Mouse (Mus musculus) embryonic facial prominence, embryonic 15.5 days (tissue): Measurements from ENCODE around the gene Cdh20. TPM values are rescaled to one million over a fixed set of nuclear protein-coding genes. Genes with fewer than 3 reads are reported as not detected.

ENCODE experiments used
- ATAC-seq: fragments of 200-750 bp; cut with Nextera tagmentation; 2 replicates; pipeline ENCODE4 v1.8.0; 2017; ENCODE audit warnings: low read depth, moderate TSS enrichment; ENCODE audit not compliant: insufficient number of reproducible peaks, low FRiP score, low TSS enrichment
- H3K27ac ChIP-seq: fragments of 300-500 bp; sonication (generic); replicated peaks from 2 replicates; pipeline ENCODE4 v1.5.1; 2015; ENCODE audit warnings: mild to moderate bottlenecking, inconsistent platforms
- H3K27me3 ChIP-seq: fragments of 300-500 bp; sonication (generic); 2 replicates; pipeline ENCODE4 v1.6.1; 2015; ENCODE audit warnings: inconsistent platforms
- H3K36me3 ChIP-seq: fragments of 300-500 bp; sonication (generic); 2 replicates; pipeline ENCODE4 v1.6.1; 2015; ENCODE audit warnings: mild to moderate bottlenecking, inconsistent platforms
- H3K4me1 ChIP-seq: fragments of 300-500 bp; sonication (generic); 2 replicates; pipeline ENCODE4 v1.6.1; 2015; ENCODE audit warnings: inconsistent platforms
- H3K4me2 ChIP-seq: fragments of 300-500 bp; sonication (generic); replicated peaks from 2 replicates; pipeline ENCODE4 v1.6.1; 2015; ENCODE audit warnings: mild to moderate bottlenecking, inconsistent platforms
- H3K4me3 ChIP-seq: fragments of 300-500 bp; sonication (generic); replicated peaks from 2 replicates; pipeline ENCODE4 v1.5.1; 2015; ENCODE audit warnings: mild to moderate bottlenecking, inconsistent platforms
- H3K9ac ChIP-seq: fragments of 300-500 bp; sonication (generic); 2 replicates; pipeline ENCODE4 v1.6.1; 2015; ENCODE audit warnings: inconsistent platforms
- H3K9me3 ChIP-seq: fragments of 300-500 bp; sonication (generic); replicated peaks from 2 replicates; pipeline ENCODE4 v1.6.1; 2016; ENCODE audit warnings: inconsistent platforms
- WGBS: fragments of 180-500 bp; shearing (Covaris S2); methylation state at CpG from one replicate; pipeline ENCODE4 v1.1.7; 2015; 5-methylcytosine and 5-hydroxymethylcytosine counted together
- polyA plus RNA-seq: library from polyadenylated mRNA; unstranded; fragments of >200 nt; fragmentation: Nextera tagmentation; extraction: Ambion mirVana; gene quantifications from 2 replicates; pipeline ENCODE4 v1.2.1, GENCODE M21; 2015

Cdh20 gene
- polyA plus RNA-seq, 1 experiment from 2014 or later = 0.29 TPM

GRCm38 (mm10) chr1:104980273-104980672 is 211.9 kb downstream of the Cdh20 start:
- ATAC-seq = no peak
- H3K9ac ChIP-seq = no peak overlapping the region
- H3K9me3 ChIP-seq = no peaks in the 10 kb centered on the region
- no peak overlapping the region for H3K27ac ChIP-seq
- H3K27me3 ChIP-seq = no peaks in the 10 kb centered on the region
- no peak overlapping the region for H3K4me3 ChIP-seq
- no peaks in the 10 kb centered on the region for H3K36me3 ChIP-seq
- H3K4me1 ChIP-seq = no peaks in the 10 kb centered on the region
- 82% methylated on average over 1 of the region's 1 CpGs for WGBS
- H3K4me2 ChIP-seq = no peak overlapping the region

GRCm38 (mm10) chr1:104986222-104986973 is 218.1 kb downstream of the Cdh20 start:
- Histone ChIP-seq H3K9me3 (no peaks in the 10 kb centered on the region), H3K27ac (no peak overlapping the region), H3K27me3 (no peaks in the 10 kb centered on the region), H3K4me3 (no peak overlapping the region), H3K36me3 (no peaks in the 10 kb centered on the region), H3K4me2 (no peak overlapping the region), H3K9ac (no peak overlapping the region), H3K4me1 (no peaks in the 10 kb centered on the region)
- WGBS = 23% methylated on average over 5 of the region's 5 CpGs
- no peak for ATAC-seq

GRCm38 (mm10) chr1:104987526-104987925 is 219.2 kb downstream of the Cdh20 start:
- no peaks in the 10 kb centered on the region for H3K36me3 ChIP-seq
- no peaks in the 10 kb centered on the region for H3K9me3 ChIP-seq
- no peak for ATAC-seq
- no peak overlapping the region for H3K9ac ChIP-seq
- H3K27ac ChIP-seq = no peak overlapping the region
- no peak overlapping the region for H3K4me2 ChIP-seq
- H3K4me1 ChIP-seq = no peaks in the 10 kb centered on the region
- 88% methylated on average over 16 of the region's 16 CpGs for WGBS
- no peak overlapping the region for H3K4me3 ChIP-seq
- H3K27me3 ChIP-seq = no peaks in the 10 kb centered on the region

GRCm38 (mm10) chr1:104992441-104992840 is 224.1 kb downstream of the Cdh20 start:
- H3K4me3 ChIP-seq = no peak overlapping the region
- H3K27ac ChIP-seq = no peak overlapping the region
- H3K4me2 ChIP-seq = no peak overlapping the region
- H3K36me3 ChIP-seq = no peaks in the 10 kb centered on the region
- H3K9me3 ChIP-seq = no peaks in the 10 kb centered on the region
- ATAC-seq = no peak
- no peaks in the 10 kb centered on the region for H3K27me3 ChIP-seq
- H3K4me1 ChIP-seq = no peaks in the 10 kb centered on the region
- no peak overlapping the region for H3K9ac ChIP-seq

GRCm38 (mm10) chr1:104993905-104994611 is 225.7 kb downstream of the Cdh20 start:
- 13% methylated on average over 51 of the region's 51 CpGs for WGBS

GRCm38 (mm10) chr1:104994612-104994986 is 226.3 kb downstream of the Cdh20 start:
- WGBS = 77% methylated on average over 3 of the region's 3 CpGs
- Histone ChIP-seq H3K9ac (no peak overlapping the region), H3K4me3 (no peak overlapping the region), H3K4me2 (peak overlapping the region; percentile 92; the same call in 1 of the 2 replicates), H3K4me1 (no peaks in the 10 kb centered on the region), H3K27ac (no peak overlapping the region), H3K36me3 (no peaks in the 10 kb centered on the region), H3K27me3 (no peaks in the 10 kb centered on the region), H3K9me3 (no peaks in the 10 kb centered on the region)
- no peak for ATAC-seq

More at GRCm38 (mm10) chr1:104993905-104994611, 225.7 kb downstream of the Cdh20 start:
- Histone ChIP-seq H3K9me3 (no peaks in the 10 kb centered on the region), H3K4me2 (peak overlapping the region; percentile 92), H3K27me3 (no peaks in the 10 kb centered on the region), H3K36me3 (no peaks in the 10 kb centered on the region), H3K9ac (0 out of 2 replicates have a peak overlapping the region, but pooled peaks have one; percentile 31), H3K4me3 (peak overlapping the region; percentile 45), H3K27ac (no peak overlapping the region), H3K4me1 (no peaks in the 10 kb centered on the region)
- ATAC-seq = peak; percentile 24; the same call in 1 of the 2 replicates

- H3K27me3 ChIP-seq = no peaks in the 10 kb centered on the region
- H3K9ac ChIP-seq = no peak overlapping the region
- no peak for ATAC-seq
- no peak overlapping the region for H3K27ac ChIP-seq
- H3K4me2 ChIP-seq = no peak overlapping the region
- H3K4me1 ChIP-seq = no peaks in the 10 kb centered on the region
- H3K36me3 ChIP-seq = no peaks in the 10 kb centered on the region
- H3K9me3 ChIP-seq = no peaks in the 10 kb centered on the region
- whole genome bisulfite sequencing = 56% methylated on average over 2 of the region's 2 CpGs
- H3K4me3 ChIP-seq = no peak overlapping the region
These were observed 229.5 kb downstream of the Cdh20 start for GRCm38 (mm10) chr1:104997814-104998213.

GRCm38 (mm10) chr1:105002179-105002578 is 233.8 kb downstream of the Cdh20 start:
- Histone ChIP-seq H3K4me3 (no peak overlapping the region), H3K27me3 (no peaks in the 10 kb centered on the region), H3K36me3 (no peaks in the 10 kb centered on the region), H3K9me3 (no peaks in the 10 kb centered on the region), H3K27ac (no peak overlapping the region), H3K9ac (no peak overlapping the region), H3K4me2 (no peak overlapping the region), H3K4me1 (no peaks in the 10 kb centered on the region)
- WGBS = 65% methylated on average over 1 of the region's 1 CpGs
- no peak for ATAC-seq

- ATAC-seq = no peak
- no peak overlapping the region for H3K9ac ChIP-seq
- WGBS = 83% methylated on average over 1 of the region's 1 CpGs
These were observed 235.5 kb downstream of the Cdh20 start for GRCm38 (mm10) chr1:105003786-105004185.

GRCm38 (mm10) chr1:105012616-105013015 is 244.3 kb downstream of the Cdh20 start:
- 9% methylated on average over 2 of the region's 2 CpGs for WGBS
- no peak for ATAC-seq
- Histone ChIP-seq H3K27ac (no peak overlapping the region), H3K4me3 (no peak overlapping the region), H3K9me3 (no peaks in the 10 kb centered on the region), H3K36me3 (no peaks in the 10 kb centered on the region), H3K27me3 (no peaks in the 10 kb centered on the region), H3K4me2 (no peak overlapping the region), H3K4me1 (no peaks in the 10 kb centered on the region), H3K9ac (no peak overlapping the region)

More at GRCm38 (mm10) chr1:105003786-105004185, 235.5 kb downstream of the Cdh20 start:
- Histone ChIP-seq H3K4me2 (no peak overlapping the region), H3K4me1 (no peaks in the 10 kb centered on the region), H3K27ac (no peak overlapping the region), H3K9me3 (no peaks in the 10 kb centered on the region), H3K27me3 (no peaks in the 10 kb centered on the region), H3K36me3 (no peaks in the 10 kb centered on the region), H3K4me3 (no peak overlapping the region)

- H3K4me2 ChIP-seq = no peak overlapping the region
- no peaks in the 10 kb centered on the region for H3K4me1 ChIP-seq
- no peak overlapping the region for H3K27ac ChIP-seq
- H3K27me3 ChIP-seq = no peaks in the 10 kb centered on the region
- H3K9me3 ChIP-seq = no peaks in the 10 kb centered on the region
- H3K4me3 ChIP-seq = no peak overlapping the region
- no peak overlapping the region for H3K9ac ChIP-seq
- no peaks in the 10 kb centered on the region for H3K36me3 ChIP-seq
- 50% methylated on average over 1 of the region's 1 CpGs for WGBS
- ATAC-seq = no peak
These were observed 245.0 kb downstream of the Cdh20 start for GRCm38 (mm10) chr1:105013291-105013690.
